Mouse (Mus musculus): Measurements from ENCODE around the gene Ifna7. TPM values are rescaled to one million over a fixed set of nuclear protein-coding genes. Genes with fewer than 3 reads are reported as not detected.

Ifna7 gene
- polyA plus RNA-seq, 1 experiment from 2014 or later, result not detected

DNA sequence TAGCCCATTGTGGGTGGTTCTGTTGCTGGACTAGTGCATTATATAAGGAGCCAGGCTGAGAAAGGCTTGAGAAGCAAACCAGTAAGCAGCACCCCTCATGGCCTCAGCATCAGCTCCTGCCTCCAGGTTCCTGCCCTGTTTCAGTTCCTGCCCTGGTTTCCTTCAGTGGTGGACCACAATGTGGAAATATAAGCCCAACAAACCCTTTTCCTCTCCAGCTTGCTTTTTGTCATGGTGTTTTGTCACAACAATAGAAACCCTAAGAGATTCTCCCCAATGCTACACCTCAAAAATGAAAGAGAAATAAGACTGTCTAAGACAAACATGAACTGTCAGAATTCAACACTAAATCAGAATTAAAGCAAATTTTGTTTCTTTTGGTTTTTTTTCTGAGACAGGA lies 43.2 kb downstream of the Ifna7 start:
- Histone ChIP-seq H3K27me3 (ENCODE audit: control insufficient read depth, insufficient read depth, low read length) (peaks cover 8% of the 10 kb centered on the region), H3K4me1 (ENCODE audit: control insufficient read depth, insufficient read depth, low read length) (no peaks in the 10 kb centered on the region), H3K27ac (ENCODE audit: low read length) (no peak overlapping the region), H3K4me2 (ENCODE audit: low read depth, low read length) (no peak overlapping the region), H3K9me3 (replicated peaks; ENCODE audit: control insufficient read depth, low read length) (no peaks in the 10 kb centered on the region), H3K9ac (ENCODE audit: low read length) (no peak overlapping the region), H3K36me3 (ENCODE audit: control insufficient read depth, insufficient read depth) (no peaks in the 10 kb centered on the region), H3K4me3 (ENCODE audit: low read length) (no peak overlapping the region)
- ATAC-seq (replicated peaks; ENCODE audit: extremely low read depth, insufficient read depth, low FRiP score), result no peak

DNA sequence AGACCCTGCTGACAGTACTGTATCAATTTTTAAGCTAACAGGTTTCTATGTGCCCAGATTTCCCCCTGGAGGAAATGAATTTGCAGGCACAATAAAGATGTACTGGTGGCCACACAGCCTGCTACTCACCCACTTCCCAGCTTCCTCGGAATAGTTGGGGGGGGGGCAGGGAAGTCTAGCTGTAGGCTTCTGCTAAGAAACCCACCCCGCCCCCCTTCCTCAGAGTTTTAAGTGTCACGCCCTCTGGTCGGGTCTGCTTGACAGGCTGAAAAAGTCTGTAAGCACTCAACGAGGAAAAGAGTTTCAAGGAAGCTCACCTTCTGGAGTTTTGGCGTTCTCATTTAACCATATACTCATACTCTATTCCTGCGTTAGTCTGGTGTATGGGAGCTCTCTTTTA lies 47.3 kb downstream of the Ifna7 start:
- no peak overlapping the region for H3K4me2 ChIP-seq (ENCODE audit: low read depth, low read length)
- H3K4me3 ChIP-seq (ENCODE audit: low read length), result no peak overlapping the region
- WGBS, result 14% methylated on average over 7 of the region's 7 CpGs
- no peaks in the 10 kb centered on the region for H3K9me3 ChIP-seq (replicated peaks; ENCODE audit: control insufficient read depth, low read length)
- no peaks in the 10 kb centered on the region for H3K36me3 ChIP-seq (ENCODE audit: control insufficient read depth, insufficient read depth)
- peaks cover 4% of the 10 kb centered on the region; the same call in 1 of the 2 replicates for H3K4me1 ChIP-seq (ENCODE audit: control insufficient read depth, insufficient read depth, low read length)
- no peak for ATAC-seq (replicated peaks; ENCODE audit: extremely low read depth, insufficient read depth, low FRiP score)
- peaks cover 10% of the 10 kb centered on the region for H3K27me3 ChIP-seq (ENCODE audit: control insufficient read depth, insufficient read depth, low read length)
- no peak overlapping the region for H3K27ac ChIP-seq (ENCODE audit: low read length)
- no peak overlapping the region for H3K9ac ChIP-seq (ENCODE audit: low read length)

DNA sequence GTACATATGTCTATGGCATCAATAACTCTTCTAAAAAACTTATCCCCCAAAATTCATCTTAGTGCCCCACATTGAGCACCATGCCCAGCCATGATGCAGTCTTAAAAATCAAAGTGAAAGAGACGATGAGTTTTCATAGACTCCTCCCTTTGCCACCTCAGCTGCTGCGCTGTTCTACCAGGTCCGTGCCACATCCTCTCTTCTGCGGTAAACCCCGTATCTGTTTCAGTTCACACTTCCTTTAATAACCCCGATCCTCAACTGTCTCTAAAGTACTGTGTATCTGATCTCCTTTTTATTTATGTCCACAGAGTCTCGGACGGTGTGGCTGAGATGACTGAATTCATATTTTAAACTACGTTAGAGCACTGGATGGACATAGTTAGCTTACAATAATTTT lies 48.6 kb downstream of the Ifna7 start:
- Histone ChIP-seq H3K27me3 (ENCODE audit: control insufficient read depth, insufficient read depth, low read length) (peaks cover 10% of the 10 kb centered on the region), H3K4me2 (ENCODE audit: low read depth, low read length) (peak overlapping the region; percentile 40), H3K4me1 (ENCODE audit: control insufficient read depth, insufficient read depth, low read length) (peaks cover 4% of the 10 kb centered on the region), H3K4me3 (ENCODE audit: low read length) (peak overlapping the region; percentile 11), H3K9ac (ENCODE audit: low read length) (no peak overlapping the region), H3K27ac (ENCODE audit: low read length) (no peak overlapping the region), H3K36me3 (ENCODE audit: control insufficient read depth, insufficient read depth) (no peaks in the 10 kb centered on the region), H3K9me3 (replicated peaks; ENCODE audit: control insufficient read depth, low read length) (no peaks in the 10 kb centered on the region)
- 48% methylated on average over 9 of the region's 9 CpGs for WGBS
- peak; percentile 35; the same call in 1 of the 2 replicates for ATAC-seq (replicated peaks; ENCODE audit: extremely low read depth, insufficient read depth, low FRiP score)

DNA sequence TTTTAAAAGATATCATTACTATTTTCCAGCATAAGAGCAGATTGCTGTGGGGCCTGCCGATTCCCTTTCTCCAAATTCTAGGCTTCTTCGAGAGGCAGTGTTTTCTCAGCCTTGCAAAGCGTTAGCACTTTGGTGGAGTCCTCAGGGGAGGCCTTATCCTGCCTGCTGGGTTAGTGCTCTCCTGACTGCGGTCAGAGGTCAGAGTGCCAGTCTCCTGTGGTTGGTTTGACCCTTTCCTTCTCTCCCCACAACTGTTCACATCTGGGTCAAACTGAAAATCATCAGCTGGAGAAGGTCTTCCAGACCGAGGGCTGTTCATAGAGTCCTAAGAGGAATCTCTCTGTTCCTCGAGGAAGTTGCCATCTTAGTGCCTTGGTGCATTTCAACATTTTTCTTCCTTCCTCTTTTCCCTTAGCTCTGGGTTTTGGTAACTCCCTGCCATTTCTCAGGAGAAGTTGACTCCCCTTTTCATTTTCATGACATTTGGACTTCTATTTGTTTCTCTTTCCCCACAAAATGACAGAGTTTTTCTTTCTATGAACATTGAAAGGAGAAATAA lies 49.1 kb downstream of the Ifna7 start:
- Histone ChIP-seq H3K27me3 (ENCODE audit: control insufficient read depth, insufficient read depth, low read length) (peaks cover 10% of the 10 kb centered on the region), H3K4me1 (ENCODE audit: control insufficient read depth, insufficient read depth, low read length) (peaks cover 4% of the 10 kb centered on the region), H3K27ac (ENCODE audit: low read length) (no peak overlapping the region), H3K4me2 (ENCODE audit: low read depth, low read length) (no peak overlapping the region; the same call in 1 of the 2 replicates), H3K9ac (ENCODE audit: low read length) (no peak overlapping the region), H3K4me3 (ENCODE audit: low read length) (no peak overlapping the region), H3K36me3 (ENCODE audit: control insufficient read depth, insufficient read depth) (no peaks in the 10 kb centered on the region), H3K9me3 (replicated peaks; ENCODE audit: control insufficient read depth, low read length) (no peaks in the 10 kb centered on the region)
- ATAC-seq (replicated peaks; ENCODE audit: extremely low read depth, insufficient read depth, low FRiP score), result no peak
- WGBS, result 41% methylated on average over 6 of the region's 6 CpGs

Other genes with a start within 250 kb of the Ifna7 start
- gene Ifna14, start 244.4 kb upstream of the Ifna7 start, polyA plus RNA-seq (2015; fragmentation: Nextera tagmentation; extraction: Ambion mirVana), result not detected in 2 replicates
- gene Ifna9, start 223.8 kb upstream of the Ifna7 start, polyA plus RNA-seq (2015; fragmentation: Nextera tagmentation; extraction: Ambion mirVana), result not detected in 2 replicates
- not detected in 2 replicates for gene Ifna12, start 212.9 kb upstream of the Ifna7 start, polyA plus RNA-seq (2015; fragmentation: Nextera tagmentation; extraction: Ambion mirVana)
- not detected in 2 replicates for gene C87499, start 181.8 kb upstream of the Ifna7 start, polyA plus RNA-seq (2015; fragmentation: Nextera tagmentation; extraction: Ambion mirVana)
- gene Ifna13, start 171.8 kb upstream of the Ifna7 start, polyA plus RNA-seq (2015; fragmentation: Nextera tagmentation; extraction: Ambion mirVana), result not detected in 2 replicates
- gene Ifna16, start 139.3 kb upstream of the Ifna7 start, polyA plus RNA-seq (2015; fragmentation: Nextera tagmentation; extraction: Ambion mirVana), result not detected in 2 replicates
- not detected in 2 replicates for gene Ifna2, start 132.3 kb upstream of the Ifna7 start, polyA plus RNA-seq (2015; fragmentation: Nextera tagmentation; extraction: Ambion mirVana)
- gene Ifnab, start 124.9 kb upstream of the Ifna7 start, polyA plus RNA-seq (2015; fragmentation: Nextera tagmentation; extraction: Ambion mirVana), result not detected in 2 replicates
- 0.76 and 1.1 TPM in 2 replicates for gene Gm26566, start 94.4 kb upstream of the Ifna7 start, polyA plus RNA-seq (2015; fragmentation: Nextera tagmentation; extraction: Ambion mirVana)
- gene Klhl9, start 93.8 kb upstream of the Ifna7 start, polyA plus RNA-seq (2015; fragmentation: Nextera tagmentation; extraction: Ambion mirVana), result 77.2 and 82.3 TPM in 2 replicates
- gene Gm13271, start 61.4 kb upstream of the Ifna7 start, polyA plus RNA-seq (2015; fragmentation: Nextera tagmentation; extraction: Ambion mirVana), result not detected in 2 replicates
- gene Gm13283, start 56.1 kb upstream of the Ifna7 start, polyA plus RNA-seq (2015; fragmentation: Nextera tagmentation; extraction: Ambion mirVana), result 0.25 TPM in 2 replicates
- 0.39 and 0.45 TPM in 2 replicates for gene Gm13290, start 42.4 kb upstream of the Ifna7 start, polyA plus RNA-seq (2015; fragmentation: Nextera tagmentation; extraction: Ambion mirVana)
- gene Gm13289, start 39.3 kb upstream of the Ifna7 start, polyA plus RNA-seq (2015; fragmentation: Nextera tagmentation; extraction: Ambion mirVana), result not detected in 2 replicates
- not detected in 2 replicates for gene Gm13272, start 36.4 kb upstream of the Ifna7 start, polyA plus RNA-seq (2015; fragmentation: Nextera tagmentation; extraction: Ambion mirVana)
- gene Ifnz, start 34.1 kb upstream of the Ifna7 start, polyA plus RNA-seq (2015; fragmentation: Nextera tagmentation; extraction: Ambion mirVana), result 0.50 TPM in 1 of 2 replicates, not detected in the other
- gene Gm13276, start 30.5 kb upstream of the Ifna7 start, polyA plus RNA-seq (2015; fragmentation: Nextera tagmentation; extraction: Ambion mirVana), result not detected in 2 replicates
- not detected in 2 replicates for gene Gm13277, start 27.6 kb upstream of the Ifna7 start, polyA plus RNA-seq (2015; fragmentation: Nextera tagmentation; extraction: Ambion mirVana)
- gene Gm13278, start 24.7 kb upstream of the Ifna7 start, polyA plus RNA-seq (2015; fragmentation: Nextera tagmentation; extraction: Ambion mirVana), result not detected in 2 replicates
- not detected in 2 replicates for gene Gm13275, start 21.7 kb upstream of the Ifna7 start, polyA plus RNA-seq (2015; fragmentation: Nextera tagmentation; extraction: Ambion mirVana)
- gene Gm13279, start 18.8 kb upstream of the Ifna7 start, polyA plus RNA-seq (2015; fragmentation: Nextera tagmentation; extraction: Ambion mirVana), result not detected in 2 replicates
- gene Gm13285, start 16.6 kb upstream of the Ifna7 start, polyA plus RNA-seq (2015; fragmentation: Nextera tagmentation; extraction: Ambion mirVana), result 0.72 and 1.6 TPM in 2 replicates
- not detected in 2 replicates for gene Gm13287, start 13.0 kb upstream of the Ifna7 start, polyA plus RNA-seq (2015; fragmentation: Nextera tagmentation; extraction: Ambion mirVana)
- gene Gm13288, start 10.7 kb upstream of the Ifna7 start, polyA plus RNA-seq (2015; fragmentation: Nextera tagmentation; extraction: Ambion mirVana), result not detected in 2 replicates
- not detected in 2 replicates for gene Ifna11, start 3.7 kb downstream of the Ifna7 start, polyA plus RNA-seq (2015; fragmentation: Nextera tagmentation; extraction: Ambion mirVana)
- not detected in 2 replicates for gene Ifna6, start 11.2 kb downstream of the Ifna7 start, polyA plus RNA-seq (2015; fragmentation: Nextera tagmentation; extraction: Ambion mirVana)
- not detected in 2 replicates for gene Ifna5, start 19.3 kb downstream of the Ifna7 start, polyA plus RNA-seq (2015; fragmentation: Nextera tagmentation; extraction: Ambion mirVana)
- gene Ifna4, start 25.6 kb downstream of the Ifna7 start, polyA plus RNA-seq (2015; fragmentation: Nextera tagmentation; extraction: Ambion mirVana), result not detected in 2 replicates
- gene Ifna1, start 33.9 kb downstream of the Ifna7 start, polyA plus RNA-seq (2015; fragmentation: Nextera tagmentation; extraction: Ambion mirVana), result not detected in 2 replicates
- gene Ifne, start 64.0 kb downstream of the Ifna7 start, polyA plus RNA-seq (2015; fragmentation: Nextera tagmentation; extraction: Ambion mirVana), result not detected in 2 replicates